Mouse (Mus musculus): ENCODE measurements around the gene Pde5a. TPM values are rescaled to one million over a fixed set of nuclear protein-coding genes. Genes with fewer than 3 reads are reported as not detected.

The Pde5a gene
- polyA plus RNA-seq, 1 experiment from 2014 or later, result 1.9 TPM

- WGBS, result 44% methylated on average over 4 of the region's 4 CpGs
- Histone ChIP-seq H3K9me3 (no peaks in the 10 kb centered on the region), H3K27ac (no peak overlapping the region), H3K4me3 (no peak overlapping the region), H3K9ac (no peak overlapping the region), H3K36me3 (replicated peaks) (no peaks in the 10 kb centered on the region), H3K27me3 (replicated peaks) (no peaks in the 10 kb centered on the region), H3K4me1 (no peaks in the 10 kb centered on the region), H3K4me2 (no peak overlapping the region)
- no peak for ATAC-seq (replicated peaks)
These were observed 92.0 kb downstream of the Pde5a start for GRCm38 (mm10) chr3:122820700-122821099.

- H3K9me3 ChIP-seq, result no peaks in the 10 kb centered on the region
- H3K27ac ChIP-seq, result peak overlapping the region; percentile 60; the same call in 1 of the 2 replicates
- H3K4me1 ChIP-seq, result peaks cover 5% of the 10 kb centered on the region; the same call in 1 of the 2 replicates
- H3K4me2 ChIP-seq, result no peak overlapping the region
- H3K27me3 ChIP-seq (replicated peaks), result no peaks in the 10 kb centered on the region
- H3K4me3 ChIP-seq, result no peak overlapping the region
- WGBS, result 75% methylated on average over 11 of the region's 11 CpGs
- H3K9ac ChIP-seq, result no peak overlapping the region
- ATAC-seq (replicated peaks), result peak; percentile 85
- H3K36me3 ChIP-seq (replicated peaks), result no peaks in the 10 kb centered on the region
These were observed 99.7 kb downstream of the Pde5a start for GRCm38 (mm10) chr3:122828270-122829058.

- Histone ChIP-seq H3K9ac (no peak overlapping the region), H3K36me3 (replicated peaks) (no peaks in the 10 kb centered on the region), H3K27me3 (replicated peaks) (no peaks in the 10 kb centered on the region), H3K9me3 (no peaks in the 10 kb centered on the region), H3K4me1 (no peaks in the 10 kb centered on the region), H3K4me3 (no peak overlapping the region), H3K4me2 (no peak overlapping the region), H3K27ac (no peak overlapping the region)
- WGBS, result 70% methylated on average over 5 of the region's 5 CpGs
- no peak for ATAC-seq (replicated peaks)
These were observed 105.8 kb downstream of the Pde5a start for GRCm38 (mm10) chr3:122834519-122834918.

- no peaks in the 10 kb centered on the region for H3K27me3 ChIP-seq (replicated peaks)
- no peak overlapping the region for H3K4me2 ChIP-seq
- no peak overlapping the region for H3K4me3 ChIP-seq
- WGBS, result 90% methylated on average over 8 of the region's 8 CpGs
- no peaks in the 10 kb centered on the region for H3K4me1 ChIP-seq
- no peak for ATAC-seq (replicated peaks)
- H3K27ac ChIP-seq, result no peak overlapping the region
- no peaks in the 10 kb centered on the region for H3K9me3 ChIP-seq
- no peaks in the 10 kb centered on the region for H3K36me3 ChIP-seq (replicated peaks)
- H3K9ac ChIP-seq, result no peak overlapping the region
These were observed 106.5 kb downstream of the Pde5a start for GRCm38 (mm10) chr3:122835097-122835850.

GRCm38 (mm10) chr3:122837639-122838038 lies 108.9 kb downstream of the Pde5a start:
- 91% methylated on average over 2 of the region's 2 CpGs for WGBS

GRCm38 (mm10) chr3:122848410-122849034 lies 119.8 kb downstream of the Pde5a start:
- WGBS, result 88% methylated on average over 5 of the region's 5 CpGs

More at GRCm38 (mm10) chr3:122837639-122838038, 108.9 kb downstream of the Pde5a start:
- Histone ChIP-seq H3K9me3 (no peaks in the 10 kb centered on the region), H3K9ac (no peak overlapping the region), H3K4me3 (no peak overlapping the region), H3K27ac (no peak overlapping the region), H3K36me3 (replicated peaks) (no peaks in the 10 kb centered on the region), H3K27me3 (replicated peaks) (no peaks in the 10 kb centered on the region), H3K4me2 (no peak overlapping the region), H3K4me1 (no peaks in the 10 kb centered on the region)
- no peak for ATAC-seq (replicated peaks)

GRCm38 (mm10) chr3:122855149-122855548 lies 126.4 kb downstream of the Pde5a start:
- no peak overlapping the region for H3K4me2 ChIP-seq
- H3K9me3 ChIP-seq, result no peaks in the 10 kb centered on the region
- no peak overlapping the region for H3K9ac ChIP-seq
- H3K27me3 ChIP-seq (replicated peaks), result no peaks in the 10 kb centered on the region
- no peak overlapping the region for H3K4me3 ChIP-seq
- WGBS, result 46% methylated on average over 11 of the region's 11 CpGs
- no peaks in the 10 kb centered on the region for H3K36me3 ChIP-seq (replicated peaks)
- H3K4me1 ChIP-seq, result no peaks in the 10 kb centered on the region
- no peak for ATAC-seq (replicated peaks)
- H3K27ac ChIP-seq, result no peak overlapping the region

More at GRCm38 (mm10) chr3:122848410-122849034, 119.8 kb downstream of the Pde5a start:
- no peak overlapping the region for H3K4me3 ChIP-seq
- H3K27ac ChIP-seq, result no peak overlapping the region
- H3K9me3 ChIP-seq, result no peaks in the 10 kb centered on the region
- no peak overlapping the region for H3K9ac ChIP-seq
- ATAC-seq (replicated peaks), result no peak
- no peaks in the 10 kb centered on the region for H3K27me3 ChIP-seq (replicated peaks)
- no peaks in the 10 kb centered on the region for H3K4me1 ChIP-seq
- no peak overlapping the region for H3K4me2 ChIP-seq
- H3K36me3 ChIP-seq (replicated peaks), result no peaks in the 10 kb centered on the region

- WGBS, result 76% methylated on average over 2 of the region's 2 CpGs
- Histone ChIP-seq H3K27ac (no peak overlapping the region), H3K4me3 (no peak overlapping the region), H3K9ac (no peak overlapping the region), H3K4me2 (no peak overlapping the region), H3K27me3 (replicated peaks) (no peaks in the 10 kb centered on the region), H3K4me1 (no peaks in the 10 kb centered on the region), H3K36me3 (replicated peaks) (no peaks in the 10 kb centered on the region), H3K9me3 (no peaks in the 10 kb centered on the region)
- no peak for ATAC-seq (replicated peaks)
These were observed 131.1 kb downstream of the Pde5a start for GRCm38 (mm10) chr3:122859829-122860228.

GRCm38 (mm10) chr3:122860573-122861498 lies 132.1 kb downstream of the Pde5a start:
- no peaks in the 10 kb centered on the region for H3K9me3 ChIP-seq
- WGBS, result 87% methylated on average over 12 of the region's 12 CpGs
- no peaks in the 10 kb centered on the region for H3K27me3 ChIP-seq (replicated peaks)
- no peak overlapping the region for H3K27ac ChIP-seq
- ATAC-seq (replicated peaks), result no peak
- no peak overlapping the region for H3K9ac ChIP-seq
- no peaks in the 10 kb centered on the region for H3K4me1 ChIP-seq
- H3K36me3 ChIP-seq (replicated peaks), result no peaks in the 10 kb centered on the region
- no peak overlapping the region for H3K4me3 ChIP-seq
- no peak overlapping the region for H3K4me2 ChIP-seq

GRCm38 (mm10) chr3:122865092-122865491 lies 136.3 kb downstream of the Pde5a start:
- H3K9me3 ChIP-seq, result no peaks in the 10 kb centered on the region
- no peak overlapping the region for H3K9ac ChIP-seq
- 84% methylated on average over 4 of the region's 4 CpGs for WGBS
- H3K4me1 ChIP-seq, result no peaks in the 10 kb centered on the region
- H3K4me3 ChIP-seq, result no peak overlapping the region
- no peak for ATAC-seq (replicated peaks)
- no peaks in the 10 kb centered on the region for H3K27me3 ChIP-seq (replicated peaks)
- H3K4me2 ChIP-seq, result no peak overlapping the region
- H3K27ac ChIP-seq, result no peak overlapping the region
- H3K36me3 ChIP-seq (replicated peaks), result no peaks in the 10 kb centered on the region

GRCm38 (mm10) chr3:122868270-122868669 lies 139.5 kb downstream of the Pde5a start:
- ATAC-seq (replicated peaks), result no peak
- Histone ChIP-seq H3K27me3 (replicated peaks) (no peaks in the 10 kb centered on the region), H3K36me3 (replicated peaks) (no peaks in the 10 kb centered on the region), H3K27ac (no peak overlapping the region), H3K9ac (no peak overlapping the region), H3K9me3 (no peaks in the 10 kb centered on the region), H3K4me3 (no peak overlapping the region), H3K4me2 (no peak overlapping the region), H3K4me1 (no peaks in the 10 kb centered on the region)
- WGBS, result 96% methylated on average over 1 of the region's 1 CpGs

Measured in midbrain, embryonic 15.5 days (tissue).